Mouse (Mus musculus): Measurements from ENCODE around the gene Ier5. TPM values are rescaled to one million over a fixed set of nuclear protein-coding genes. Genes with fewer than 3 reads are reported as not detected.

The Ier5 gene
- total and polyA plus RNA-seq, 3 experiments: 7.2 to 7.4 TPM; not detected in 1

- DNase-seq (ENCODE audit: low read depth, low spot score): no peak
- Histone ChIP-seq H3K4me3 (ENCODE audit: control insufficient read depth in 1 of 2, insufficient read depth in 1 of 2, low read depth in 2 of 2, low read length in 2 of 2) (no peak overlapping the region), H3K27me3 (ENCODE audit: control insufficient read depth in 1 of 2, insufficient read depth in 2 of 2, low read length in 2 of 2) (no peaks in the 10 kb centered on the region), H3K27ac (ENCODE audit: control insufficient read depth, low read depth, low read length) (no peak overlapping the region), H3K9ac (ENCODE audit: control insufficient read depth, low read depth, low read length, poor library complexity, severe bottlenecking) (no peak overlapping the region), H3K36me3 (ENCODE audit: control insufficient read depth in 1 of 2, insufficient read depth in 2 of 2, low read length in 2 of 2) (peaks cover 0 to 9% of the 10 kb centered on the region in 2 experiments; a peak in 2 of 4 replicates), H3K9me3 (replicated peaks; ENCODE audit: insufficient read depth, low read length) (no peaks in the 10 kb centered on the region), H3K79me2 (ENCODE audit: control insufficient read depth, insufficient read depth, low read length, poor library complexity) (no peaks in the 10 kb centered on the region), H3K4me1 (ENCODE audit: control insufficient read depth in 1 of 2, insufficient read depth in 2 of 2, low read length in 2 of 2) (peaks cover 0 to 21% of the 10 kb centered on the region in 2 experiments; a peak in 2 of 4 replicates)
- TF ChIP-seq KAT2A (conservative IDR thresholded peaks at IDR 0.05; ENCODE audit: low read depth, low read length) (no peak), EP300 (IDR thresholded peaks at IDR 0.05; ENCODE audit: low read depth in 1 of 2, low read length in 2 of 2) (no peak), MYB (IDR thresholded peaks at IDR 0.05; ENCODE audit: low read depth, low read length) (no peak), JUND (IDR thresholded peaks at IDR 0.05; ENCODE audit: low read depth, low read length) (peak; percentile 89; the same call in 1 of the 2 replicates), CHD1 (IDR thresholded peaks at IDR 0.05; ENCODE audit: low read depth, low read length) (no peak), SMC3 (IDR thresholded peaks at IDR 0.05; ENCODE audit: low read depth, low read length) (0 out of 2 replicates have a peak, but pooled peaks have one; percentile 2), POLR2AphosphoS2 (IDR thresholded peaks at IDR 0.05; ENCODE audit: low read length) (no peak), MAX (IDR thresholded peaks at IDR 0.05; ENCODE audit: low read length) (no peak), HCFC1 (IDR thresholded peaks at IDR 0.05; ENCODE audit: low read depth, low read length) (no peak), ZMIZ1 (IDR thresholded peaks at IDR 0.05; ENCODE audit: low read depth, low read length) (no peak), ETS1 (IDR thresholded peaks at IDR 0.05; ENCODE audit: low read depth, low read length) (no peak), RAD21 (IDR thresholded peaks at IDR 0.05; ENCODE audit: low read depth, low read length) (no peak), CHD2 (IDR thresholded peaks at IDR 0.05; ENCODE audit: low read length) (no peak), E2F4 (IDR thresholded peaks at IDR 0.05; ENCODE audit: borderline replicate concordance, low read depth, low read length) (no peak), UBTF (IDR thresholded peaks at IDR 0.05; ENCODE audit: borderline replicate concordance, insufficient read depth, low read depth, low read length) (no peak)
These were observed 47.2 kb downstream of the Ier5 start for GRCm38 (mm10) chr1:155052131-155052760.

- Histone ChIP-seq H3K9me3 (replicated peaks; ENCODE audit: insufficient read depth, low read length) (no peaks in the 10 kb centered on the region), H3K4me1 (ENCODE audit: control insufficient read depth in 1 of 2, insufficient read depth in 2 of 2, low read length in 2 of 2) (peaks cover 0 to 21% of the 10 kb centered on the region in 2 experiments; a peak in 2 of 4 replicates), H3K27ac (ENCODE audit: control insufficient read depth, low read depth, low read length) (no peak overlapping the region), H3K36me3 (ENCODE audit: control insufficient read depth in 1 of 2, insufficient read depth in 2 of 2, low read length in 2 of 2) (peaks cover 0 to 9% of the 10 kb centered on the region in 2 experiments; a peak in 2 of 4 replicates), H3K4me3 (ENCODE audit: control insufficient read depth in 1 of 2, insufficient read depth in 1 of 2, low read depth in 2 of 2, low read length in 2 of 2) (no peak overlapping the region), H3K9ac (ENCODE audit: control insufficient read depth, low read depth, low read length, poor library complexity, severe bottlenecking) (no peak overlapping the region), H3K27me3 (ENCODE audit: control insufficient read depth in 1 of 2, insufficient read depth in 2 of 2, low read length in 2 of 2) (no peaks in the 10 kb centered on the region), H3K79me2 (ENCODE audit: control insufficient read depth, insufficient read depth, low read length, poor library complexity) (no peaks in the 10 kb centered on the region)
- no peak for DNase-seq (ENCODE audit: low read depth, low spot score)
- TF ChIP-seq MAFK (IDR thresholded peaks at IDR 0.05; ENCODE audit: borderline replicate concordance, low read depth, low read length) (no peak), USF1 (IDR thresholded peaks at IDR 0.05; ENCODE audit: low read depth, low read length) (no peak), POLR2AphosphoS2 (IDR thresholded peaks at IDR 0.05; ENCODE audit: low read length) (no peak), CTCF (IDR thresholded peaks at IDR 0.05 in 2 of 3, conservative IDR thresholded peaks at IDR 0.05 in 1 of 3; ENCODE audit: control insufficient read depth in 1 of 3, insufficient read depth in 1 of 3, low read depth in 2 of 3, low read length in 3 of 3, poor library complexity in 1 of 3, severe bottlenecking in 1 of 3) (no peak), ELF1 (IDR thresholded peaks at IDR 0.05; ENCODE audit: low read depth, low read length) (no peak), BHLHE40 (IDR thresholded peaks at IDR 0.05; ENCODE audit: borderline replicate concordance, low read depth, low read length) (no peak), GABPA (IDR thresholded peaks at IDR 0.05; ENCODE audit: low read depth, low read length) (no peak), POLR2AphosphoS5 (IDR thresholded peaks at IDR 0.05; ENCODE audit: borderline replicate concordance, low read depth, low read length) (no peak), MYC (IDR thresholded peaks at IDR 0.05; ENCODE audit: low read depth, low read length) (no peak), ETS1 (IDR thresholded peaks at IDR 0.05; ENCODE audit: low read depth, low read length) (no peak), ZNF384 (IDR thresholded peaks at IDR 0.05; ENCODE audit: low read depth, low read length) (no peak), NRF1 (IDR thresholded peaks at IDR 0.05; ENCODE audit: insufficient read depth, low read depth, low read length, poor library complexity, severe bottlenecking) (no peak), TCF12 (IDR thresholded peaks at IDR 0.05; ENCODE audit: low read depth, low read length) (no peak)
These were observed 47.7 kb downstream of the Ier5 start for GRCm38 (mm10) chr1:155051701-155052127.

Measured in MEL (cell line).